Mouse (Mus musculus): ENCODE measurements around the gene Svs6. TPM values are rescaled to one million over a fixed set of nuclear protein-coding genes. Genes with fewer than 3 reads are reported as not detected.
"Not testable (repeated sequence)": the region's sequence is repeated elsewhere in the genome, so short reads cannot be mapped to it uniquely, and the experiment has no call there.

The Svs6 gene
- total RNA-seq (2015; ENCODE audit: low replicate concordance) (not detected in 2 replicates), total RNA-seq (2017; ENCODE audit: low replicate concordance) (not detected in 2 replicates)

DNA sequence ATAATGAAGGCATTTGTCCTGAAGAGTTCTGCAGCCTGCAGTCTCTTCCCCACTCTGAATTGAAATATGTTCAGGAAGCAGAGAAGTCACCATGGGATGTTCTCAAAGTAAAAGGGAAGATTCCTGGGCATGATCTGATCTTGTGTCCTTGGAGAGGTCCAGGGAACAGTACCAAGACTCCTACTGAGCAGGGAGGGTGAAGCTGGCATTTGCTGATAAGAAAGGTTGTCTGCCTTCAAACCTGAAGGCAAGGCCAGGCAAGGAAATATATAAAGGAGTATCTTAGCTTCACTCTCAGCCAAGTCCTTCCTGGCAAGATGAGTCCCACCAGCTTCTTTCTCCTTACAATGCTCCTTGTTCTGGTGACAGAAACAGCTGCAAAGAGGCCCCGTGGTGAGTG is at the start of gene Svs6:
Gene Svs6, plus strand, starts transcription at position 301 of the 400 bp plus-strand sequence.
- ATAC-seq (replicated peaks; ENCODE audit: low FRiP score, poor library complexity, severe bottlenecking) = not testable (repeated sequence)

DNA sequence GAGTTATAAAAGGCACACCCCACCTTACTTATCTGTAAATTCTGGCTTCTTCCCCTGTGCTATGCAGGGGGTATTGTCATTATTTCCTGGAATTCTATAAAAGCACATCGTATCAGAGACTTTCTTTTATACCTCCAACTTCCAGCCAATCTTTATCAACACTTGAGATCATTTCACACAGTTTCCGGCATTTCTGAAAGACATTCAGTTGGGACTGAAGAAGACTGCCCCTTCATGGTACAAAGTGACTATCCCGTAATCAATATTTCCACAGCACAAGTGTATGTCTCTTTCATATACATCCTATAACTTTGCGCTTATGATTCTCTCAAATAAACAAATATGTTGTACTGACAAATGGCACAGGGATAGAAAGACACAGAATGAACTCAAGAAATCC is 38.2 kb upstream of the Svs6 start, which contains the start of gene Svs4:
Gene Svs4, minus strand, starts transcription at position 101 of the 400 bp plus-strand sequence.
- no peak for ATAC-seq (replicated peaks; ENCODE audit: low FRiP score, poor library complexity, severe bottlenecking)

DNA sequence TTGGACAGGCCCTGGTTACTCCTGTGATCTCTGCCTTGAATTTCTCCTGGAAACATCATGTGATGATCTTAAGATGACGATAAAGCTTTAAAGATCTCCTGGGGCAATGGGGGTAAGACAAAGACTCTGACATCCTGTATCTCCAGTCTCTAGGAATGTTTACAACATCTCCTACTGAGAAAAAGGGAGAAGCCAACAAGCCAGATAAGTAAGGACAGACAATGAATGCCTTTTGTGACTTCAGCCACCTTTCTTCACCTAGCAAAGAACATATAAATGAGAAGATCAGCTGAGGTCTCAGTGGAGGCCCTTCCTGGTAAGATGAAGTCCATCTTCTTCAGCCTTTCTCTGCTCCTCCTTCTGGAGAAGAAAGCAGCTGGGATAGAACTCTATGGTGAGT is 27.6 kb upstream of the Svs6 start, which contains the start of gene Svs3a:
Gene Svs3a, plus strand, starts transcription at position 301 of the 400 bp plus-strand sequence.
- ATAC-seq (replicated peaks; ENCODE audit: low FRiP score, poor library complexity, severe bottlenecking) = not testable (repeated sequence)

DNA sequence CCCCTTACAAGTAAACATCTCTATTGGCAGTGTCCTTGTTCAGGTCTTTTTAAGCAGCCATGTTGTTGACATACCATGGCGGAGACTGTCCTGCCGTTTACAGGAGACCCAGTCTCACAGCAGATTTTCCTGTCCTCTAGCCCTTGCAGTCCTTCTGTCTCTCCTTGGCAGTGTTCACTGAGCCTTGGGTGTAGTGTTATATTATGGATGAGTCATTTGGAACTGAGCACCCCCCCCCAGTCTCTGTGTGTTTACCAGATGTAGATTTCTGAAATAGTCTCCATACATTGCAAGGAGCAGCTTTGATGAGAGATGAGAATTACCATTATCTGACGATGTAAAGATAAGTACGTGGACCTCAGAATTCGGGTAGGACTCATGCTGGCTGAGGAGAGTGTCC is 4.0 kb upstream of the Svs6 start:
- ATAC-seq (replicated peaks; ENCODE audit: low FRiP score, poor library complexity, severe bottlenecking) = no peak

DNA sequence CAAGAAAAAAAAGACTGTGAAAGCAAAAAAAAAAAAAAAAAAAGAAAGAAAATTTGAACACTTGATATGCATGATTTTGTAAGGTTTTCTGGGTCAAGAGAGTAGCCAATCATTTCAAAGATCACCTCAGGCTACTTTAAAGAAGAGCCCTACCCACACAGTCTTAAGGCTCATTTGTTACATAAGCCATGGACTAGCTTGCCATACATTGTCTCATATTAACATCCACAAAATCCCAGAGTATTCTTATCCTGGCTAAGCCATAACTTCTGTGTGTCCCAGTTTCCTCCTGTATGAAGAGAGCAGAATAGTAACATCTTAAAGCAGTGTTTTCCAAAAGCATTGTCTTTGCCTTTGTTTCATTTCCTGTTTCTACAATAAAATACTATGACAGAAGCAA is 1.1 kb upstream of the Svs6 start:
- ATAC-seq (replicated peaks; ENCODE audit: low FRiP score, poor library complexity, severe bottlenecking) = not testable (repeated sequence)

DNA sequence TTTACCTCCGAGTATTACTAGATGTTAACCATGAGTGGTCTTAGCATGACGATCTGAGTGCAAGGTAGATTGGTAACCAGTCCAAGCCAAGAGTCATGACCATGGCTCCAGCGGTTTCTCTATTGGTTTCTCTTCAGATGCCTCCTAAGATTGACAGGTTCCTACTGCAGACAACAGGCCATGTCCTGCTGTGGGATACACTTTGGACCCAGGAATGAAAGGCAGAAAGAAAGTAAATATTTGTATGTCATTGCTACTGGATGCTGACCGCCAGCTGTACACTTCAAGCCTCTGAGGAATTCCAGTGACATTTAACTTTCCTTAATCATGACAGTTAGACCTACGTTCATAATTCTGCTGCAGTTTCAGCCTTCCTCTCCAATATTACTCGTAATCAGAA is 4.4 kb downstream of the Svs6 start:
- ATAC-seq (replicated peaks; ENCODE audit: low FRiP score, poor library complexity, severe bottlenecking) = no peak

DNA sequence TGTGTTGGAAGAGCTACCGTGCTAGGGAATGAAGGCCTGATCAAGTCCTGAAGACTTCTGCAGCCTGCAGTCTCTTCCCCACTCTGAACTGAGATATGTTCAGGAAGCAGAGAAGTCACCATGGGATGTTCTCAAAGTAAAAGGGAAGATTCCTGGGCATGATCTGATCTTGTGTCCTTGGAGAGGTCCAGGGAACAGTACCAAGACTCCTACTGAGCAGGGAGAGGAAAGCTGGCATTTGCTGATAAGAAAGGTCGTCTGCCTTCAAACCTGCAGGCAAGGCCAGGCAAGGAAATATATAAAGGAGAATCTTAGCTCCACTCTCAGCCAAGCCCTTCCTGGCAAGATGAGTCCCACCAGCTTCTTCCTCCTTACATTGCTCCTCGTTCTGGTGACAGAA is 15.9 kb downstream of the Svs6 start, which contains the start of gene Svs5:
Gene Svs5, plus strand, starts transcription at position 301 of the 400 bp plus-strand sequence.
- ATAC-seq (replicated peaks; ENCODE audit: low FRiP score, poor library complexity, severe bottlenecking) = not testable (repeated sequence)

DNA sequence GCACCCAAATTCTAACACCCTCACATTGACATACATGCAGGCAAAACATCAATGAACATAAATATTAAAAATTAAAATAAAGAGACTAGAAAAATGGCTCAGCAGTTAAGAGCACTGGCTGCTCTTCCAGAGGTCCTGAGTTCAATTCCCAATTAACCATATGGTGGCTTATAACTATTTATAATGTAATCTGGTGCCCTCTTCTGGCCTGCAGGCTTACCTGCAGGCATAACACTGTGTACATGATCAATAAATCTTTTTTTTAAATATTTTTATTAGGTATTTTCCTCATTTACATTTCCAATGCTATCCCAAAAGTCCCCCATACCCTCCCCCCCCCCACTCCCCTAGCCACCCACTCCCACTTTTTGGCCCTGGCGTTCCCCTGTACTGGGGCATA is 27.2 kb downstream of the Svs6 start:
- ATAC-seq (replicated peaks; ENCODE audit: low FRiP score, poor library complexity, severe bottlenecking) = not testable (repeated sequence)

DNA sequence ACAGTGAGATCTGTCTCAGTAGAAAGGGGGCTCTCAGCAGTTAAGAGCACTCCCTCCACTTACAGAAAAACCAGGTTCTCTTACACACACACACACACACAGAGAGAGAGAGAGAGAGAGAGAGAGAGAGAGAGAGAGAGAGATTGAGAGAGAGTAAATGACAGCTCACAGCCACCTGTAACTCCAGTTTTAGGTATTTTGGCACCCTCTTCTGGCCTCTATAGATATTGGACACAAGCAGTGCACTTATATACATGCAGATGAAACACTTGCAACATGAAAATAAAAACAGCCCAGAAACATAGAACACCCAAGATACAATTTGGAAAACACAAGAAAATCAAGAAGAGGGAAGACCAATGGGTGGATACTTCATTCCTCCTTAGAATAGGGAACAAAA is 31.1 kb downstream of the Svs6 start:
- ATAC-seq (replicated peaks; ENCODE audit: low FRiP score, poor library complexity, severe bottlenecking) = not testable (repeated sequence)

DNA sequence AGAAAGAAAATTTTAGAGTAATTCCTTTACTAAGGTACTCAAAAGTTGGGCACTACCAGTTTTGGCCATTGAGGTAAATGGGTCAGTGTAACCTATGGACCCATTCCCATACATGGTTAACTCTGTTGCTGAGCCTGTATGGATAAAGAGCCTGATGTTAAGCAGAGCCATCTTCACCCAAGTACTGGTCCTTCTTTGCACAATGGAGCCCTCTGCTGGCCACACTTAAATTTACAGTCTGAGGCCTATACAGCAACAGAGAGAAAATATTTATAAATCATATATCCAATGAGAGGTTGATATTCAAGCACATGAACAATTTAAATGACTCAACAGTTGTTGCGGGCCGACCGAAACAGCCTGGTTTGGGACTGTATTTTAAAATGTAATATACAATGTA is 32.4 kb downstream of the Svs6 start:
- ATAC-seq (replicated peaks; ENCODE audit: low FRiP score, poor library complexity, severe bottlenecking) = no peak

DNA sequence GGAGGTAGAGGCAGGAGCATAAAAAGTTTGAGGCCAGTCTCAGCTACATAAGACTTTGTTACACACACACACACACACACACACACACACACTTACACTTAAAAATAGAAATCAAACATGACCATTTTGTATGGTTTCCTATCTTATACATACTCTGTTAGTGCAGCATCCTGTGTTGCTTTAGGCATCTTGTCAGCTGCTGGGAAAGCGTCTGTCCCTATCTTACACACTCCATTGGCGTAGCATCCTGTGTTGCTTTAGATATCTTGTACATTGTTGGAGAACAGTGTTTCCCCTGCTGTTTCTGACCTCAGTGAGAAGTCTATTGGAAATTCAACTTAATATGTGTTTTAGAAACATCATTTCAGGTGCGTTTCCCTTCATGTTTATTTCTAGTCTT is 36.1 kb downstream of the Svs6 start:
- ATAC-seq (replicated peaks; ENCODE audit: low FRiP score, poor library complexity, severe bottlenecking) = no peak

DNA sequence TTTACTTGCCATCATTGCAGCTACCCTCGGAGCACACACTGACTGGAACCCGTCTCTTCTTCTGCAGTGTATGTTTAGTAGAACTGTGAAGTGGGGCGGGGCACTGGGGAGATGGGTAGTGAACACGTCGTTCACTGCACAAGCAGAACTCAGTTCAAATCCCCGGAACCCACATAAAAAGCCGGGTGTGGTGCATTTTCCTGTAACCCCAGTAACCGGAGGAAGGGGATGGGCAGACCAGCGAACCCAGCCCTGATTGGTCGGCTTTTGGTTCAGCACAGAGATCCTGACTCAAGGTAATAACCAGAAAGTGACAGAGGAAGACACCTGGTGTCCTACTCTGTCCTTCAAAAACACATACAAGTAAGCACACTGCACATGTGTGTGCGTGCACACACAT is 36.8 kb downstream of the Svs6 start:
- ATAC-seq (replicated peaks; ENCODE audit: low FRiP score, poor library complexity, severe bottlenecking) = no peak

DNA sequence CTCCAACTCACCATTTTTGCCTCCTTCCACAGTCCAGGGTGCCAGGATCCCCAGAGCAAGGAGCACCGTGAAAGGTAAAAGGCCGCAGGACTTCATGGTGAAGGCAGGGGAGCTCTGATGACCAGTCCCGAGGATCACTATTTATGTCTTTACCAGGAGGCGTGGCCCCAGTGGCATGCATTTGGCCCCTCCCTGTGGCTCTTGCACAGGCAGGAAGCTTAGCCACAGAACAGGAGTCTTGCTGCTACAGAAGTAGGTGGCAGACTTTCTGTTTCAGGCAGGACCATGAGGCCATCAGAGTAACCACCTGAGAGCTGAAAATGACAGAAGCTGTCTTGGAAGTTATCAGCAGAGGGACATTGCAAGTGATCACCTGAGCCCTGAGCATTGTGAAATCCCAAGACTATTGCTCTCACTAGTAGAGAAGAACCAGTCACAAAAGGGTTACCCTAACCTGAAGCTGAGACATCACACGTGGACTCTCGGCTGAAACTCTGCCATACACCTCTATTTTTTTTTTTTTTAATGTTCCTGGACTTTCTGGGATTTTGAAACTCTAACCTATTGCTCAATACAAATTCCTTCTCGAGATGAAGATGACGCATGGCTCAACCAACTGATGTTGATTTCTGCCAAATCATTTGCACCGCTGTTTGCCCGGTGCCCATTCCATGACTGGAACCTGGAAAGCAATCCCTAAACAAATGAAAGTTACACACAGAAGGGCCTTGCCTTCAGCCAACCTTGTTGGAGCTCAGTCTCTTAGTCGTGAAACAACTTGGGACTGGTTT is 39.8 kb downstream of the Svs6 start:
- no peak for ATAC-seq (replicated peaks; ENCODE audit: low FRiP score, poor library complexity, severe bottlenecking)

DNA sequence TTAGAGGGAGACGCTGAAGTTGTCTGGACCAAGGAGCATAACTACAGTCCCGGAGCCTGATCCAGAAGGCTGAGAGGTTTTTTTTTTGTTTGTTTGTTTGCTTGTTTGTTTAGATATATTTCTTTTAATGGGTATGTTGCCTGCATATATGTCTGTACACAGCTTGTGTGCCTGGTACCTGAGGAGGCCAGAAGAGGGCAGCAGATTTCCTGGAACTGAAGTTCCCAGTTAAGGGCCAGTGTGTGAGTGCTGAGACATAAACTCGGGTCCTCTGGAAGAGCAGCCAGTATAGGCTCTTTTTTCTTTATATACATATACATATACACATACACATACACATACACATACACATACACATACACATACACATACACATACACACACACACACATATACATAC is 41.8 kb downstream of the Svs6 start:
- ATAC-seq (replicated peaks; ENCODE audit: low FRiP score, poor library complexity, severe bottlenecking) = no peak

DNA sequence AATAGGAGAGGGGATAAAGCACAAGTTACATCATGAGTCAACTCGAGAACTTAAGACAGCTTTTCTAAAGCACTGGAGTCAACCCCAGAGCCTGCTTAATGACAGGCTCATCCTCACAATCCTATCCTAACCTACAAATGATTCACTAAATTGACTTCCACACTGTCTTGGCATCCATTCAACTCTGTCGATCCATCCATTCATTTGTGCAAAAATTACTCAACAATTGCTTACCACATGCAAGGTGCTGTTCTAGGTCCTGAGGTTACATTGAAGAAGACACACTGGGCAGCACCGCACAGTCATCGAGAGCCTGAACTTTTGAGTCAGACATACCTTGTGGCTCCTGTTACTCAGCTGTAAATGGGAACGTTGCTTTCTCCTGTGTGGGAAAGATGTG is 42.5 kb downstream of the Svs6 start:
- no peak for ATAC-seq (replicated peaks; ENCODE audit: low FRiP score, poor library complexity, severe bottlenecking)

DNA sequence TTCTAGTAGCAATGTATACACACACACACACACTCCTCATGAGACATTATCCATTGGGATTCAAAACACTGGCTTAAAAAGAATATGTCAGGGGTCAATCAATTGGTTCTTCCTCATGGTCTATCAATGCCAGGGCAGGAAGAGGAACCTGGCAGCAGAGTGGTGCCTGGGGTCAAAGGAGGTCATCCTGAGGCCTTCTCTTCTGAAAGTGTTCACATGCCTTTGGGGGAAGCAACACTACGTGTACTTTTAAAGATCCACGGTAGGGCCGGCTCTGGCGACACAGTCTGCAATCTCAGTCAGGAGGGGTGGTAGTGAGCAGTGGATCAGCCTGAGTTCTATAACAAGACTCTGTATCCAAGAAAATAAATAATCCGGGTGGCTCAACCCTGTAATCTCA is 43.1 kb downstream of the Svs6 start:
- ATAC-seq (replicated peaks; ENCODE audit: low FRiP score, poor library complexity, severe bottlenecking) = no peak

DNA sequence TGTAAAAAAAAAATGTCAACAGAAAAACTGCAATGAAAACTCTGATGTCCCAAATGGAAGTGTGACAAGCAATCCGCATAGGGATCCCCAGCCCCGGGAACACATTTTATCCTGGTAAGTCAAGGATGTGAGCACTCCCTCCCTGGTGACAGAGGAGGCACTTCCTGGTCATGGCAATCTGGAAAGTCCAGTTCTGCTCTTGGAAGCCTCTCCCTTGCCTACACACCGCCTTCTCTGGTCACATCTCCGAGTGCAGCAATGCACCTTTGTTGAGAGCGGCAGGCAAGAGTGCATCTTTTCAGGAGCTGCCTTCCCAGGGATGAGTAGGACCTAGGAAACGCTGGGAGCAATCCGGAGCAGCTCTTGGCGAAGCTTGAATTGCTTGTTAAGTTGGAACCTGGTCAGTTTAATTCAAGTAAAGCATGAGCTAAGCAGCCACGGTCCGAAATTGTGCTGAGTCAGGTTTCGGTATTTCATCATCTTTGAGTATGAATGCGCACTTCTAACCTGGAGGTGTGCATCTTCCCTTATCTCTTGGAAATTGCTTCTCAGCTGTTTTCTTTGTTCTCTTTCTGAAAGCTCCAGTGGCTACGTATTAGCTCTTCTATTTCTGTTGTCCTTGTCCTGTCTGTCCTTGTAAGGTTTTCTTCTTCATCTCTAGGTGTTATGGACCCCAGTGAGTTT is 44.6 kb downstream of the Svs6 start:
- no peak for ATAC-seq (replicated peaks; ENCODE audit: low FRiP score, poor library complexity, severe bottlenecking)

DNA sequence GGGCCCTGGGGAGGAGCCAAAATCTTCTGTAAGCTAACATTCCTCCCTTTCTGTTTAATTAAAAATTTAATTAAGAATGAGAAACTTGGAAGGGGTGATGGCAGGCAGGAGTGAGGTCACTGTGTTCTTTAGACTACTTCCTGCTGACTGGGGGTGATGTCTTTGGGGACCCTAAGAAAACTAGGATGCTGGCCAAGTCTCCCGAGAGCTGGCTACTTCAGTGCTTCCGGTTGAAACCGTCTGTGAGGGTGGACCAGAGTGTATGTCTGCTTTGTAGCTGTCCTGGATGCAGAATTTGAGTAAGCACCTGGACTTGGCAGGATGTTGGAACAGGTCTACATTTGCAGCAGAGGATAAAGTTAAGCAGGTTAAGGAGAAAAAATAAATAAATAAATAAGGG is 50.4 kb downstream of the Svs6 start:
- no peak for ATAC-seq (replicated peaks; ENCODE audit: low FRiP score, poor library complexity, severe bottlenecking)
